Mouse (Mus musculus) kidney, adult 2 months (tissue): ENCODE data around the gene Slc4a4.
"Not testable (repeated sequence)": the region's sequence is repeated elsewhere in the genome, so short reads cannot be mapped to it uniquely, and the experiment has no call there.

Source experiments
- CTCF ChIP-seq: fragments of 200-500 bp; conservative IDR thresholded peaks from 2 replicates; pipeline ENCODE4 v1.5.1; 2011; ENCODE audit warnings: low read depth, mild to moderate bottlenecking, control low read depth, low read length, moderate library complexity, mixed read lengths; ENCODE audit not compliant: insufficient read depth, insufficient read length
- POLR2A ChIP-seq: fragments of 200-500 bp; IDR thresholded peaks from one replicate; pipeline ENCODE4 v1.6.1; 2011; ENCODE audit warnings: low read depth, low read length, control low read depth

DNA sequence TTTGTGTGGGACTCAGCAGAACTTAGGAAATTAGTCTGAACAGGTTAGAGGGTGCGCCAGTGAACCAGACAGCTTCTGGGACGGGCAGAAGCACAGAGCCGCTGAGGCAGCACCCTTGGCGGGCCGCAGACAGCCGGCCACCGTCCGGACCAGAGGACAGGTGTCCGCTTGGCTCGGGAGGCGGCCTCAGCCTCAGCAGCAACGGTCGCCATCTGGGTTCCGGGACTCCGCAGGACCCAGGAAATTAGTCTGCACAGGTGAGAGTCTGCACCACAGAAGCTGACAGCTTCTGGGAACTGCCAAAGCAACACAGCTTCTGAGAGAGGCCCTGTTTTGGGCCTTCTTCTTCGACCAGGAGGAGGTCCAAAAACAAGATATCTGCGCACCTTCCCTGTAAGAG lies 225.4 kb downstream of the Slc4a4 start:
- TF ChIP-seq CTCF, POLR2A: not testable (repeated sequence)
